Mouse (Mus musculus) MEL (cell line): Measurements from ENCODE around the gene Bach1.

Experiments used
- CHD2 ChIP-seq: IDR thresholded peaks from 2 replicates; pipeline ENCODE4 v1.6.1; 2011; ENCODE audit warnings: low read length, improper control_type of control experiment
- CTCF ChIP-seq, 3 experiments: IDR thresholded peaks in 2 of 3; conservative IDR thresholded peaks in 1 of 3; 2 replicates each; pipeline ENCODE4 v1.5.1; 2011 to 2012; ENCODE audit warnings: low read length in 3 of 3, low read depth in 2 of 3, mild to moderate bottlenecking in 2 of 3, improper control_type of control experiment in 1 of 3, inconsistent platforms in 1 of 3, mixed read lengths in 1 of 3, moderate library complexity in 1 of 3; ENCODE audit not compliant: control insufficient read depth in 1 of 3, insufficient read depth in 1 of 3, poor library complexity in 1 of 3, severe bottlenecking in 1 of 3
- EP300 ChIP-seq, 2 experiments: IDR thresholded peaks; 2 replicates each; pipeline ENCODE4 v1.6.1; 2011; ENCODE audit warnings: improper control_type of control experiment in 2 of 2, low read length in 2 of 2, low read depth in 1 of 2, mild to moderate bottlenecking in 1 of 2
- KAT2A ChIP-seq: conservative IDR thresholded peaks from 2 replicates; pipeline ENCODE4 v1.6.1; 2012; ENCODE audit warnings: low read depth, low read length, improper control_type of control experiment, inconsistent platforms
- MAX ChIP-seq: IDR thresholded peaks from 2 replicates; pipeline ENCODE4 v1.6.1; 2011; ENCODE audit warnings: low read length, improper control_type of control experiment
- NRF1 ChIP-seq: IDR thresholded peaks from 2 replicates; pipeline ENCODE4 v1.6.1; 2014; ENCODE audit warnings: low read depth, mild to moderate bottlenecking, inconsistent platforms, low read length, improper control_type of control experiment, moderate library complexity; ENCODE audit not compliant: poor library complexity, insufficient read depth, severe bottlenecking
- POLR2A ChIP-seq, 2 experiments: IDR thresholded peaks; 2 replicates each; pipeline ENCODE4 v1.6.1; 2011 to 2012; ENCODE audit warnings: low read length in 2 of 2, mild to moderate bottlenecking in 2 of 2, control low read depth in 1 of 2, improper control_type of control experiment in 1 of 2, low read depth in 1 of 2, moderate library complexity in 1 of 2; ENCODE audit not compliant: control insufficient read depth in 1 of 2, insufficient read depth in 1 of 2, poor library complexity in 1 of 2
- ZKSCAN1 ChIP-seq: IDR thresholded peaks from 2 replicates; pipeline ENCODE4 v1.6.1; 2012; ENCODE audit warnings: low read depth, mild to moderate bottlenecking, inconsistent platforms, low read length, improper control_type of control experiment, moderate library complexity
- ZNF384 ChIP-seq: IDR thresholded peaks from 2 replicates; pipeline ENCODE4 v1.6.1; 2012; ENCODE audit warnings: low read depth, mild to moderate bottlenecking, inconsistent platforms, low read length, improper control_type of control experiment

DNA sequence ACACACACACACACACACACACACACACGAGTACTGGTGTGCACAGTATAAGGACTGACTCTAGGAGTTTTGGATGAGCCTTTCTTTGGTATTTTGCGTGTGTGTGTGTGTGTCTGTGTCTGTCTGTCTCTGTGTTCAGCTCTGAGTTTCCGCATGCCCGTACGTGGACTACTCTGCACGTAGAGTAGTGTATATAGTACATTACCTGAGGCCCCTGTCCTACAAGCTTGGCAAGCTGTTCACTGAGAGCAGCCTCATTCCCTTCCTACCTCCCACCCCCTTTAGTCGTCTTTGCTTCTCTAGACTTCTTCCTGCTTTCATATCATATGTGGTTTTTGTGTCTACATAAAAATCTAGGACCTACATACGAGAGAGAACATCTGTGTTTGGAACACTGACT is 30.0 kb downstream of the Bach1 start:
- TF ChIP-seq POLR2A (IDR thresholded peaks at IDR 0.05; ENCODE audit: control insufficient read depth in 1 of 2, insufficient read depth in 1 of 2, low read depth in 1 of 2, low read length in 2 of 2, poor library complexity in 1 of 2), result no peak
- no peak for TF ChIP-seq CTCF (IDR thresholded peaks at IDR 0.05 in 2 of 3, conservative IDR thresholded peaks at IDR 0.05 in 1 of 3; ENCODE audit: control insufficient read depth in 1 of 3, insufficient read depth in 1 of 3, low read depth in 2 of 3, low read length in 3 of 3, poor library complexity in 1 of 3, severe bottlenecking in 1 of 3)
- no peak for TF ChIP-seq EP300 (IDR thresholded peaks at IDR 0.05; ENCODE audit: low read depth in 1 of 2, low read length in 2 of 2)
- no peak for TF ChIP-seq CHD2
- no peak for TF ChIP-seq ZKSCAN1
- TF ChIP-seq ZNF384, result no peak
- TF ChIP-seq MAX, result no peak
- TF ChIP-seq NRF1, result no peak
- TF ChIP-seq KAT2A, result no peak
